Mouse (Mus musculus) thymus, postnatal 10 days (tissue): ENCODE measurements around the gene Pde4dip.

Experiments
- DNase-seq, 2 experiments: peaks; one replicate each; pipeline ENCODE4 v3.0.0; 2021; ENCODE audit warnings: low spot score in 2 of 2

Gene Pde4dip

GRCm38 (mm10) chr3:97844163-97844820 lies 44.2 kb downstream of the Pde4dip start:
- DNase-seq = no peak

DNA sequence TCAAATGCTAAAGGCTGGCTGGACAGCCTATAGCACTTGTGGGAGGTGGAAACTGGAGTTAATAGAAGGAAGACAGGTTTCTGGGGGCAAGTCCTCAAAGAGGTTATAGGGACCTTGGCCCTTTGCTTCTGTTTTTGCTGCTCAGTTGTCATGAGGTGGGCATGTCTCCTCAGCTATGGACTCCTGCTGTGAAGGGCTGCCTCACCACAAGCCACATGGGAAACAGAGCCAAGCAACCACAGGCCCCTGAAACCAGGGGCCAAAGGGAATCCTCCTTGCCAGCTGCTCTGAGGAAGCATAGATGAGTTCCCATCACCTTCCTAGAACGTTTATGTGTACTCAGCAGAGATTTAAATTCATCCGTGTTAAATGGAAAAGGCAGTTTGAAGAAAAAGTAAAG lies 45.9 kb downstream of the Pde4dip start:
- no peak for DNase-seq

DNA sequence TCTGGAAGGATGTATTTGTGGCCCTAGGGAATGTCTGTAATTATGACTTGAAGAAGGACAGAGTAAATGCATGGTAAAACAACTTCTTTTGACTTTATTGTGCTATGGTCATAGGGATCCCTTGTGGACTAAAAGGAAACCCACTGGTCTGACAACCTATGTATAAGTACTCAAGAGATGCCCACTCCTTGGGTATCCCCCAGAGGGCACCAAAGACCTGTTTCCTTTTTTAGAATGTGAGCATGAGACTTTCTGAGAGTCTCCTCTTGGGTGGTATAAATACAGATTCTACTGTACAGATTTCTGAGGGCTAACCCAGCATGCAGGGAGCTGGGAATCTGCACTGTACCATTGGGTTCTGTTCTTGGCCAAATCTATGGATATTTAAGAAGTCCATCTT lies 48.1 kb downstream of the Pde4dip start:
- DNase-seq = no peak

GRCm38 (mm10) chr3:97835888-97836287 lies 52.6 kb downstream of the Pde4dip start:
- DNase-seq = no peak

DNA sequence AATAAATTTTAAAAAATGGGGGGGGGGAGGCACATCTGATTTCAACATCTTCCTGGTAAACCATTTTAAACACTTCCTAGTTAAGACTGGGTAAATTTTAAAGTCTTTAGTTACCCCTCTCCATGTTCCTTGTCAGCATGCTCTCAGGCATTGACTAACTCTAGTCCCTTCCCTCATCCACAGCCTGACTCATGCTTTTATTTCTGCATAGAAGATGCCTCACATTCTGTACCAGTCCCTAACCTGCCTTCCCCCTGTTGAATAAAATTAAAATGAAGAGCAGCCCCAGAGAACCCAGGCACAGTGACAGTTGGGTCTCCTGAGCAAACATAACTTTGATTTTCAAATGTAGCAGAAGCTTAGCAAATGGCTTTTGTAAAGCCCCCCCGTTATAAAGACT lies 53.9 kb downstream of the Pde4dip start:
- DNase-seq = no peak

GRCm38 (mm10) chr3:97831564-97832320 lies 56.8 kb downstream of the Pde4dip start:
- DNase-seq = no peak

DNA sequence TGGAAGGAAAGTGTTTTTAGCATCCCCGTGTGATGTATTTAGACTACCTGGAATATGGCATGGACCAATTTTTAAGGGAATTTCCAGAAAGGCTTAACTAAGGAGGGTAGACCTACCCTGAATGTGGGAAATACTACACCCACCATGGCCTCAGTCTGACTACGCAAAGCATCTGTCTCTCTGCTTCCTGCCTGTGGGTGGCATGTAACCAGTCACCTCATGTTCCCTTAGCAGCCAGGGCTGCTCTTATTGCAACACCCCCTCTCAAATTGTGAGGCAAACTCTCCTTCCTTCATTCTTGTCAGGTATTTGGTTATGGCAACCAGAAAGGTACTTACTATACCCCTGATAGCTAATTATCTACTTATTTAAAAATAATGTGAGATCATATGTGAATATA lies 57.9 kb downstream of the Pde4dip start:
- no peak for DNase-seq

DNA sequence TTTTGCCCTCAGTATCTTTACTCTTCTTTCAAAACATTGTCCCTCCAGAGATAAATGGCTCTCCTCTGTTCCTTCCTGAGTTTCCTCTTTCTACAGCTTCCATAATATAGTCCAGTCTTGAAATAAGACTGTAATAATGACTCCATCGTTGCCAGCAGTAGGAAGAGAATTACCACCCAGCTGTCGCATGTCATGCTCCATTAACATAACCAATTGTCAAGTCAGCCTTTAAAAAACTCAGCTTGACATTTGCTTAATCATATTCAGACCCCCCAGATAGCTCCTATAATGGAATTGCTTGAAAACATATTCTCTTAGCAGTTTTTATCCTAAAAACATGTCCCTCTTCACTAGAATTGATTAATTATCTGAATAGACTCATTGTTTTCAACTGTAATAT lies 58.4 kb downstream of the Pde4dip start:
- no peak for DNase-seq

DNA sequence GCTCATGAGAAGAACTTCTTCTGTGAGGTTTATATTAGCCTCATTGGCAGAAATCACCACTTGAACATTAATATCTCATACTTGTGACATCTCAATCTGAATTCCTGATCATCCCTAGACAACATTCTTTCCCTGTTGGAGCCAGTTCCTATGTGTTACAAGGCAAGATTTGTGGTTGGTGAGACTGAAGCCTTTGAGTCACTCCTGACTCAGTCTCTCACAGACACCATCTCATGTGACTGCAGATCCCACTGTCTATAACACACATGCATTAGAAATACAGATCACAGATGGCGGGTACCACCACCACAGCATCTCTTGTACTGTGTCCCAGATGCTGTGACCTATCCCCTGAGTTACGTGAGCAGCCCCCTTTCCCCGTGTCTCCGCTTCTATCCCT lies 60.2 kb downstream of the Pde4dip start:
- no peak for DNase-seq

DNA sequence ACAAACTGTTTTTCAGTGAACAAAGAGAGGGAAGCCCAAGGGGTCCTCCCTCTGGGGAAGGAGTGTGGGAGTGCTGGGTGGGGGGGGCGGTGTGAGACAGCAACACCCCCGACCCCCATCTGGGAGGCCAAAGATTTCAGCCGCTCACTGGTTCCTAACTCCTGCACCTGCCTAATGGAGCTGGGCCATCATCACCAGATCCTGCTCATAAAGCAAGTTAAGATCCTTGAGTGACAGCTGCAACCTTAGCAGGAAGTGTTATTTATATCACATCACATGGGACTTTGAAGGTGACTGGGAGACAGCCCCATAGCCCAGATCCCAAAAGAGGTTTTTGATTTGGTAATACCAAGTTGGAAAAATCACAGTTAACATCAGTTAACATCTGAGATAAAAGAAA lies 63.3 kb downstream of the Pde4dip start:
- no peak for DNase-seq

DNA sequence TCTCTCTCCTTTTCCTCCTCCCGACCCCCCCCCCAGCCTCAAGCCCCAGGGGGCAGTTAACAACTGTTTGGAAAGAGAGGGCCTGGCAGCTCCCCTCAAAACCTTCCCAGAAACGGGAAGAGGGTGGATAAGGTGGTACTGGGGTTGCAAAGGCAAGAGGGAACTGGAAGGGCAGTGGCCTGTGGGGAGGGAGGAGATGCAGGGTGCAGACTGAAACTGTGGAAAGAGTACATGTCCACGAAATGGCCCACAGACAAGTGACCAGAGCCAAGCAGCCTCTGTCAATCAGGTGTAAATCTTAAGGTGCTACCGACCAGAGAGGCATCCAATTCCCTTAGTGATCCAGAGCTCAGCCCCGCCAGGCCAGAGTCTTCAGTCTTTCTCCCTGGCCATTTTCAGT lies 63.8 kb downstream of the Pde4dip start:
- no peak for DNase-seq

- no peak for DNase-seq
Measured at GRCm38 (mm10) chr3:97824011-97824711, 64.3 kb downstream of the Pde4dip start.

- DNase-seq = no peak
Measured at GRCm38 (mm10) chr3:97823438-97823837, 65.1 kb downstream of the Pde4dip start.

DNA sequence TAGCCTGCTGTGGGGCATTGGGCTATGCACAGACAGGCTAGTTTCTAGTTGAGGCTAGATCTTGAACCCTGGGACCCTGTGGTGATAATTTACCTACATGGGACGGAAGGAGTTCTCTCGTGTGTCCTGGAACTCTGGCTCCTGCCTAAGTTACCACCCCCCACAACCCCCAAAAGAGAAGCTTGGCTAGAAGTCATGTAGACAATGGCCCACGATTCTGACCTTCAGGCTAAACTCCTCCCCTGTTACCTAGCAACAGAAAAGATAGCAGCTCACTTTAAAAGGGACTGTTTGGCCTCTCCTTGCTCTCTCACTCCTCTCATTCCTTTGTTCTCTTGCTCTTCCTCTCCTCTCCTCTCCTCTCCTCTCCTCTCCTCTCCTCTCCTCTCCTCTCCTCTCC lies 69.5 kb downstream of the Pde4dip start:
- DNase-seq = no peak

DNA sequence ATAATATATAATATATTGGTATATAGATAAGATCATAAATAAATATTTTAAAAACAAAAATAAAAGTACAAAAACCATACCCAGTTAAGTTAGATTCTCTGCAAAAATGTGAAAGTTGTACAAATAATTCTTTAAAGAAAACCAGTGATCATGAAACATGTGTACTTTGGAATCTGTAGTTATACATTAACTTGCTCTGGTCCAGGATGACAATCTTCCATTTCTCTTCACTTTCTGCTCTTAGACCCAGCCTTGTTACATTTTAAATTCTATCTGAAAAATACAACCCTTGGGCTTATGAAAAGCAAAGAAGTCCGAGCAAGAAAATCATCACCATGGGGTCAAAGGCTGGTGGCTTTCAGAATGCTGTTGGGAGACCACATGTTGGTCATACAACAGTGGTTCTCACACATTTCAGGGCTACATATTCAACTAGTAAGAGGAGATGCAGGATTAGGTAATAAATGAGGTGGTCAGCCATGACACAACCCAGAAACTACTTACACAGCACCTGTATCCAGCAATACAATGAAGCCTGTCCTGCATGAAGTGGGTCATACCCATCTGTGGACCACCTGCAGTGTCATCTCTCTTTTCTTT lies 70.0 kb downstream of the Pde4dip start:
- no peak for DNase-seq

DNA sequence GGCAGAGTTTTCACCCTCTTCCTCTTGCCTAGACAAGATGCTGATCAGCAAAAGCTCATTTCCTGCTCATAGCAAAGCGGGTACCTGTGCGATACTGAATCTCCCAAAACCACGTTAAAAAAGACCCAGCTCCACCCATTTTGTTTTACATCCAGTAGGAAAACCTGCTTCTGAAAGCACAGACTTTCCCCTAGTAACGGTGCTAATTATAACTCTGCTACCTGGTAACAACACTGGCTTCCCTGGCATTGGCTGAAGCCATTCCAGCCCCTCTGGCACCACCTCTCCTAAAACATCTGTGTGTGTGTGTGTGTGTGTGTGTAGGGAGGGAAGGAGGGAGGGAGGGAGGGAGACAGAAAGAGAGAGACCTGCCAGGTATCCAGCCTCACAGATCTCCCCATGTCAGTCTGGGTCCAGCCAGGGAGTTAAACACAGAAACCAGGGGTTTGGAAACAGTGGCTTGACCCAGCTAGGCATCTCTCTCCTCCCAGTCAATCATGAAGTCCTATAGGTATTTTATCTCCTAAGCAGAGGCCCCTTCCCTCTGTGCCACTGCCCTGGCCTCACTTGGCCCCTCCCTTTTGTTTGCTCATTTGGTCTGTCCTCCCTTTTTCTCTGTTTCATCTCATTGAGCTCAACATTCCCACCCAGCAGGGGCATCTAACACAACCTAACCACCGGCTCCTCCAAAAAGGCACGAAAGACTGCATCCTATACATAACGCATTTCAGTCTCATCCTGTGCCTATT lies 76.7 kb downstream of the Pde4dip start:
- DNase-seq = no peak

DNA sequence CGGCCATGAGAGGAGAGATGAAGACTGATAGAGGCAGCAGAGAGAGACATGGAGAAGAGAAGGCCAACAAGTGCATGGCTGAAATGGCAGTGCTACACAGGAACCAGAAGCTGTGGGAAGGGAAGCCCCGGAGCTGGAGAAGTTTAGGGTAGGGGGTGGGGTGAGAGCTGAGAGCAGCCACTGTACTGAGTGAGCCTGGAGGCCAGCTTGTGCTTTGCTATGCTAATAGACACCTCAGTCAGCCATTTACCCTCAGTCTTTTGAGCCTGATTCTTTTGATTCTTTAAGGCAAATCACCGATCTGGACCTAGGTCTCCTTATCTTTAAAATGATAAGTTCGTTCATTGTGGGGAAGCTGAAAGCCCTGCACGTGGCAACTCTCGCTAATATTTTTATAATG lies 77.3 kb downstream of the Pde4dip start:
- no peak for DNase-seq

GRCm38 (mm10) chr3:97810334-97810733 lies 78.2 kb downstream of the Pde4dip start:
- DNase-seq = no peak

DNA sequence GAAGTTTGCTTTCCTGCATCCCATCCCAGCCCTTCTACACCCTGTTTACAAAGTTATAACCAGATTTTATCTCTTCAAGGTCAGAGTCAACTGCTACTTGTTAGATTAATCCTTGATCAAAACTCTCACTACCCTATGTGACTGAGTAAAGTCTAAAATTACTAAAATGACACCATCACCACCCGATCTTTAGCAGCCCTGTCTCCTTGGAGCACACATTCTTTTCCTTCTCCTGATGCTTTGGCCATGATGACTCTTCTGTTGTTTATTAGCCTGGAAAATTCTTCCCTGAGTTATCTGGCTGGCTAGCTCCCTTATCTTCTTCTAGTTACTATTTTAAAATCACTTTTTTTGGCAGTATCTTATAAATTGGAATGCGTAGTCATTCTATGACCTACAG lies 82.9 kb downstream of the Pde4dip start:
- DNase-seq = no peak

GRCm38 (mm10) chr3:97803675-97804074 lies 84.8 kb downstream of the Pde4dip start:
- DNase-seq = no peak

GRCm38 (mm10) chr3:97802927-97803326 lies 85.6 kb downstream of the Pde4dip start:
- no peak for DNase-seq

- DNase-seq = no peak
Measured at GRCm38 (mm10) chr3:97802297-97802696, 86.2 kb downstream of the Pde4dip start.
